Mouse (Mus musculus): ENCODE results near the gene Ckap2l.

Ckap2l gene

DNA sequence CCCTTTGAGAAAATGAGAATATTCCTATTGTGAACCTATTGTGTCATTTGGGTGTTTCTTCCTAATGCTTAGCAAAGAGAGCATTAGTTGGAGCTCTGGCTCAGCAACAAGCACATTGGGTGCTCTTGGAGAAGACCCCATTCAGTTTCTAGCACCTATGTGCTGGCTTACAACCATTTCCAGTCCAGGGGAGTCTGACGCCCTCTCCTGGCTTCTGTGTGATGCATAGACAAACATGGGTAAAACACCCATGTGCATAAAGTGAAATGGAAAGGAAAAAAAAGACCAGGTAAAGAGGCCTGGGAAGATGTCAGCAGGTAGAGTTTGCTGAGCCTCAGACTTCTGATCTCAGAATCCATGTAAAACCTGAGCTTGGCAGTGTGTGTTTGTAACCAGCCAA is 63.8 kb downstream of the Ckap2l start:
- DNase-seq, result no peak

DNA sequence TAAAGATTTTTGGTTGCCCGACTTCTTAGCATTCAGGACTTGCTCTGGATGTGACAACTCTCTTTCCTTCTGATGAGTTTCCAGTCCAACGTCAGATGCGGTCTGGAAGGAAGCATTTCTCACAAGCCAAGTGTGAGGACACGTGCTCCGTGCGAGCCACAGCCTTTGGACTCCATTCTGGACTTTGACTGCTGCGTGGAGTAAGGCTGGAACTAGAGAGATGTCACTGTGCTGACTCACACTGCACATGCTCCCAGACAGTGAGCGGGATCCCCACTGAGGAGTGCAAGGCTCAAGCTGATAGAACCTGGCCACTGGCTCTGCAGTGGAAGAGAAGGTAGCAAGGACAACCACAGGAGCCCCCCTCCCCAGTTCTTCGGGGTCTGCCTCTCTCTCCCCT is 64.5 kb downstream of the Ckap2l start:
- peak; percentile 83 for DNase-seq

DNA sequence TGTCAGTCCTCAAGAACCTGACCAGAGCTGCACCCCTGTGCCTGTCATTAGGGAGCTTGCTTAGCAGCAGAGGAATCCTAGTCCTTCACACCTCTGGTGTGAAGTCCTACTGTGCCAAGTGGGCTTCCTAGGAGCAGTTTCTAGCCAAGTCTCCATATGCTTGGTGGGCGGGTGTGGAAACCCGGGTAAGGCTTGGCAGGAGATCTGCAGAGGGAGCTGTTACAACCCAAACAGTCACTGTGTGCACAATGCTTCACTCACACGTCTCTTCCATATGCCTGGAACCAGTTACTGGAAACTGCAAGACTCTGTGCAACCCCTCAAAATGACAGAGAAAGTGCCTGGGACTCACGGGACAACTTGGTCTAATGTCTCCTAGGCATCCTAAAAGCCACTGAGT is 65.0 kb downstream of the Ckap2l start:
- no peak for DNase-seq

DNA sequence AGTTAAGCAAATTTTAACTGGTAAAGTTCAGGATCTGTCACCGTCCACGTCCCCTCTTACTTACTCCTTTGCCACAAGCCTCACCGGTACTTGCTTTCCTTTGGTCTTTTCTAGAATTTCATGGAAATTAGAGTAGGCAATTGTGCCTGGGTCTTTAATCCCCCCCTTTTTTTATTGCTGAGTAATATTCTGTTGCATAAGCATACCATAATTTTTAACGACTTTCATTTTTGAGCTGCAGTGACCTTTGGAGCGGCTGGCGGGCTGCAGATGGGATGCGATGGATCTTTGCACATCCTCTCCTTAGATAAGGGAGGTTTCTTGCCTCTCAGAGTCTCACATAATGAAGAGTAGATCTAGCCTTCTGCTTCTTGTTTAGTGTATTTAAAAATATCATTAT is 67.7 kb downstream of the Ckap2l start:
- DNase-seq, result no peak

DNA sequence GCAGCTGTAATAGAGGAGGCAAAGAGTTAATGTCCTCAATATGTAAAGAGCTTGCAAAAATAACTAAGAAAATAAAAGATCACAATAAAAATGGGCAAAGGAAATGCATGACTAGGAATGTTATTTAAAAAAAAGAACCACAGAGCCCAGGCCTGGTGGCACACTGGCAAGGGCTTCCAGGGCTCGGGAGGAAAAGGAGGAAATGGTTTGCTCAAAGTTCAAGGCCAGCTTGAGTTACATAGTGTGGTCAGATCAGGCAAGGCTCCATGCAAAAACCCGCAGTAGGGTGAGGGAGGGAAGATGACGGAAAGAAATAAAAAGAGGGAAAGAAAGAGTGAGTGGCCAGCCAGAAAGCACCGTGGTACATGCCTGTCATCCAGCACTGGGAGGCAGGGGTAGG is 68.4 kb downstream of the Ckap2l start:
- no peak for DNase-seq

DNA sequence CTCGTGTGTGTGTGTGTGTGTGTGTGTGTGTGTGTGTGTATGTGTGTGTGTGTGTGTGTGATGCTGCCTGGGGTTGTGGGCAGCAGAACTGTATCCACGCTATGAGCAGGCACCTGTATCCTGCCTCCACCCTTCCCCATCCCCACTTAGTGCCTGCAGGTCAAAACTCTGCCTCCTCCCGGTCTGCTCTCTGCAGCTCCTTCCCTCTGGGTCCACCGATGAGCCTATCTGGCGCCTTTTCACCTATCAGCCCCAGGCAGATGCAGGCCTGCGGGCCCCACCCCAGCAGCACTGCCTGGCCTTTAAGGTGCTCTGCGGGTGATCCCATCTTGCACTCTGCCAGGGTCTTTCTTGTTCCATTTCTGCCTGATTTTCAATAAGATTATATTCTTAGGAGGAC is 69.3 kb downstream of the Ckap2l start:
- no peak for DNase-seq

DNA sequence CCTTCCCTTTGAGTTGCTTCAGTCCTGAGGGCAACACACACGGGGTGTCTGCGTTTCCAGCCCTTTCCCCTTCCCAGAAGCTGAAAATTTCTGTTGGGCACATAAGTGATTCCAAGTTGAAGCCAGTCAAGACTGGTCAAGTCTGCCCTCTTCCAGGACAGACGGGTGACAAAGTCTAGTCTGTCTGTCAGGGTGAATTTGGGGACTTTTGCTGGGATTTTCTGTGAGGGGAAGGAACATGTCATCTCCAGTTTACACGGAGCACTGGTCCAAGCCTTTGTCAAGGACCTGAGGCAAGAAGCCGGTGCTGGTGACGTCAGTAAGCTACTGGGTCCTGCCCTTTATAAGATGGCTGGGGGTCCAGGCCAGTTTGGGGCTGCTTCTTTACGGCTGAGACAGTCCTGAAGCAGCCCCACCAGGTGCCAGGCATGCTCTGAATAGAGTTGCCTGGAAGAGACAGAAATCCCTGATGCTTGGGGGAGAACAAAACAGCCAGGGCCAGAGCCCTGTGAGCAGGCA is 69.9 kb downstream of the Ckap2l start:
- no peak for DNase-seq

DNA sequence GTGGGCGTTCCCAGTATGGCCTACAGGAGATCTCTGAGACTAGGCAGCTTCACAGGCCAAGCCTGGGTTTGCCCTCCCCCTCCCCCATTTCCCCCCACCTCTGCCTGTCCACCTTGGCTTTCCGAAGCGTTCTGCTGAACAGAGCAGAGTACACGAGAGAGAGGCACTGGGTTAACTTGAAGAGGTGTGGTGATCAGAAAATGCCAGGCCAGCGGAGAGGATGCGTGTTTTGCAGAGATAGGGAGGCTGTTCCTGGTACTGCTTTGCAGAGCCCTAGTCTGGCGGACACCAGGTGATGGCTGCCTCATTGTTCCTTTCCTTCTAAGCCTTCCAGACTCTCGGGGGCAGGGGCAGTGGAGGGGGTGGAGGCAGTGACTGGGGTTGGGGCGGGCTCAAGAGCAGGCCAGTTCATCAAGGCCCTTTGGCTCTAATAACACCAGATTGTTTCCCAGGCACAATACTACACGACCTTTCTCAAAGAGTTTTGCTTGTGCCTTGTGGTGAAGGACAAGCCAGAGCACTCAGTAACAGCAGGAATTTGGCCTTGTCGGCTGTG is 70.6 kb downstream of the Ckap2l start:
- no peak for DNase-seq

DNA sequence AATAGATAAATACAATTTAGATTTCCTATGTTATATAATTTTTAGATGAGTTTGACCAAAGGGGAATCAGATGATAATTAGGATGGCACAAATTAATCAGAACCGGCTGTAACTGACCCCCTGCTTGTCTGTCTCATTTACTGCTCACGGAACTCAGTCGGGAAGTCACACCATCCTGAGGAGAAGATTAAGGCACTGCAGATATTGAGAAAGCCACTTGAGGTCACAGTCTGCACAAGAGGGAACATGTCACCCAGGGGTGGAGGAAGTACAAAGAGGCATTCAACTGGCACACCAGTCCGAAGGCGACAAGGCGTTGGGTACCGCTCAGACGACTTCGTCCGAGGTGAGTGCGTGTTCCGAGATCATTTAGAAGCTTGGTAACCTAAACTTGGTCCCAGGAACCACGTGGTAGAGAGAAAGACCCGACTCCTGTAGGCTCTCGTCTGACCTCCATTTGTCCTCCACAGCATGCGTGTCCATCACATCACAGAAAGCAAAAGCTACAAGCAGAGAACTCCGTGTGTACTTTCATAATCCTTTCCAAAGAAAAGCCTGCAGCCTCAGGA is 71.7 kb downstream of the Ckap2l start:
- DNase-seq, result no peak

DNA sequence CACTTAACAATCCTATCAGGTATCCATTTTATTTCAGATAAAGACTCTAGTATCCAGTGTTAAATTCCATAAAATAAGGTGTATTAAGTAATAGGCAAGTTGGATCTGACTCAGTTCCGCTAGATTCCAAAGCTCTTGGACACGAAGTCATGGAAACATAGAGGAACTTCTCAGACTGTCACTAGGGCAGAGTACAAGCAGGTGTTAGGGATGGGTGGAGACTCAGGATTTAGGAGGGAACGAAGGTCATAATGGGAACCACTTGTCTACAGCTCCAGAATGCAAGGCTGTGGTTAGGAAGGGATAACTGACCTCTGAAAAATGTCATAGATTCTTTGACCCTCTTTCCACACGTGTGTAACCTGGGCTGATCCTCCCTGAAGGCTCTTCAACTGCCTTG is 72.8 kb downstream of the Ckap2l start:
- no peak for DNase-seq

DNA sequence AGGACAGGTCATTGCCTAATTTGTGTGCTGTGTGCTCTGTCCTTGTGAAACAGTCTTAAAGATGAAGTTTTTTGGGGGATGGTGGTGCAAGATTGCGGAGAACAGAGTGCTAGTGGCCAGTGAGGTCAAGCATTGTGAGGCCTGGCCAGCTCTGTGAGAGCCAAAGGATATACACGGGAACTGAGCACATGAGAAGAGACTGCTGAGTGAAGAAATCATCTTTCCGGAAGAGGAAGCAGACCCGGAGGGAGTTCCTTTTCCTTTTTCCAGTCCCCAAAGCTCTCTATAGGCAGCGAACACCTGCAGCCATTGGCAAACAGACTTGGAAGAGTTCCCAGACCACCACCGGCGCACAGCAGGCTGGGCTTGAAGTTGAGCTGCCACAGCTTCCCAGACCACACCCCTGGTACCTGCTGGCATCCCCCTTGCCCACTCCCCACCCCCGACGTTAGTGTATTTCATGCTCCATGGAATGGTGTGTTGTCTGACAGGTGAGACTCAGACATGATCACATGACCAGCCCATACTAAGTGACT is 75.8 kb downstream of the Ckap2l start:
- no peak for DNase-seq

DNA sequence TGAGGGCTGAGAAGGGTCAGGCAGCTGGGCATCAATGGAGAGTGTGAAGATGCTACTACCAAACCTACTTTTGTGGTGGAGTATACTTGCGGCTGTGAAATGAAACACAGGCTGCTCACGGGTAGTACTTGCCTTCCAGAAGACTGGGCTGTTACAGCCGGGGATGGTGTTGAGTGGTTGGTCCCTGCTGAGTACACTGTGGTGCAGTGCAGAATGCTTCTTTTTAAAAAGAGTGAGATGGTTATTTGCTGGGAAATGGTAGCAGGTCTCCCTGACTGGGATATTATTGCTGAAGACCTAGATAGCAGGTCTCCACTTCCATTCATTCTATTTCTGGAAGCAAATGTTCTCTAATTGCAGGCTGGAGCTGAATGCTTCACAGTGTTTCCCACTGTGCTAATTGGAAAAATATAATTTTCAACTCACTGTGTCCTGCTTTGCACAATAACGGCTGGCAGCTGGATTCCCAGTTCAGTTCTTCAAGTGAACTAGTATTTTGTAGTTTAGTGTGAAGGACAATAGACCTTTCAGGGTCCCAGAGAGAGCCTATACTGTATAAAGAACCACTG is 78.4 kb downstream of the Ckap2l start:
- DNase-seq, result no peak

Data from kidney, adult 18-20 months (tissue).